Mouse (Mus musculus): ENCODE results near the gene Atxn1. TPM values are rescaled to one million over a fixed set of nuclear protein-coding genes. Genes with fewer than 3 reads are reported as not detected.

Atxn1 gene
- total RNA-seq, 2 experiments from 2014 or later: 117 to 121 TPM

DNA sequence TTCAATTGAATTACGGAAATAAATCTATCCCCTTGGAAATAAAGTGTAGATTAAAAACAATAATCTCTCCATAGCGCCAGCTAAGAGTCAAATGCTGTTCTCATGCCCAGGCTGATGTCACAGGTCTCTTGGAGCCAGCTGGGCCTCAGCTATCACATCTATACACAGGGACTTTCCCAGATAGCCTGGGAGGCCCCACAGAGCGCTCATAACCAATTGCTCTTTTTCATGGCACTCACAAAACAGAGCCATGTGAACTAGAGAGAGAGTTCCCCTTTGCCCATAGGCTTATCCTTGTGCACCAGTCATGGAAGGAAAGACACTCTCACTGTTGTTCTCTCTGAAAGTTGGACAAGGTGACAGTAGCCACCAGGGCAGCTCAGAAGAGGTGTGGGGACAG is 230.3 kb downstream of the Atxn1 start:
- no peak for DNase-seq (ENCODE audit: low spot score in 2 of 2)

DNA sequence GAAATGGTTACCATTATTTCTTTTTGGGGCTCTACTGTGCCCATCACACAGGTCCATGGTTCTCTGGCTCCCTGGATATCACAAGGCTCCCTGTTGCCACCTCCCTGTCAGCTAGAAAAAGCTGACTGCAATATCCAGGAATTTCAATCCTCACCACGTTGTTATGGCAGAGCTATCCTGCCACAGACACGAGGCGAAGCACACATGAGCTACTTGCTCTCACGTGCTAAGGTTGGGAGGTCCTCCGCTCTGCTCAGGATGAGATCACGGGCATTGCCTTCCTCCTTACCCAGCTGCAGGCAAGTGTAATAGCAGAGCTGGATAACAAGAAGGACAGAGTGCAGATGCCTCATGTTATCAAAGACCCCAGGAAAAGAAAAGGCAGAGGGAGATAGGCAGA is 232.2 kb downstream of the Atxn1 start:
- DNase-seq (ENCODE audit: low spot score in 2 of 2): no peak

DNA sequence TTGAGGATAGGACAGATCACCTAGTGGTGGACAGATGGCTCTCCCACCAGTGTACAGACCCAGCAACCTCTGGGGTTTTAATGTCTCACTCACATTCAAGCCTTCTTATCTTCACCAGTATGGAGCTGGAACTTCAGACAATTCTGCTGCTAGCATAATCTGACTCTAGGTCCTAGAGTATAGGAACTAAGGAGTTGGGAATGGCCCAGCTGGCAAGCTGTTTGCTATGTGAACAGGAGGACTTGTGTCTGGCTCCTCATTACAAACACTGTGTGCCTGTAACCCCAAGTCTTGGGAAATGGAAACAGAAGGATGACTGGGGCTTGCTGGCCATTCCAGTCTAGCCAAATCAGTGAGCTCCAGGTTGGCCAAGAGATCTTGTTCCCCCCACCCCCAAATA is 237.9 kb downstream of the Atxn1 start:
- DNase-seq (ENCODE audit: low spot score in 2 of 2): no peak

DNA sequence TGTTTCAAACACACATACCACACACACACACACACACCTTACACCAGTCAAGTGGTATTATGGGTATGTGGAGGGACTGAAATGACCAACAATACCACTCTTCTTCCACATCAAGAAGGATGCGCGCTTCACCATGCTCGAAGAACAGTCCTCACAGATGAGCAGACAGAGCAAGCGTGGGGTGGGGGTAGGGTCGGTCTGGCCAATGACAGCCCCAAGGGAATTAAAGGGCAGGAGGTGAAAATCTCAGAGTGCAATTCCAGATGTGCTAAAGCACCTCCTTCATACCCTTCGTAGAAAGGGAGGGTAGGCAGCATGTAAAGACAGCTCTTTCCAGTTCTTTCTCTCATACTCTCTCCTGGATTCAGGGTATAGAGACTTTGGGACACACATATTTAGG is 238.6 kb downstream of the Atxn1 start:
- no peak for DNase-seq (ENCODE audit: low spot score in 2 of 2)

DNA sequence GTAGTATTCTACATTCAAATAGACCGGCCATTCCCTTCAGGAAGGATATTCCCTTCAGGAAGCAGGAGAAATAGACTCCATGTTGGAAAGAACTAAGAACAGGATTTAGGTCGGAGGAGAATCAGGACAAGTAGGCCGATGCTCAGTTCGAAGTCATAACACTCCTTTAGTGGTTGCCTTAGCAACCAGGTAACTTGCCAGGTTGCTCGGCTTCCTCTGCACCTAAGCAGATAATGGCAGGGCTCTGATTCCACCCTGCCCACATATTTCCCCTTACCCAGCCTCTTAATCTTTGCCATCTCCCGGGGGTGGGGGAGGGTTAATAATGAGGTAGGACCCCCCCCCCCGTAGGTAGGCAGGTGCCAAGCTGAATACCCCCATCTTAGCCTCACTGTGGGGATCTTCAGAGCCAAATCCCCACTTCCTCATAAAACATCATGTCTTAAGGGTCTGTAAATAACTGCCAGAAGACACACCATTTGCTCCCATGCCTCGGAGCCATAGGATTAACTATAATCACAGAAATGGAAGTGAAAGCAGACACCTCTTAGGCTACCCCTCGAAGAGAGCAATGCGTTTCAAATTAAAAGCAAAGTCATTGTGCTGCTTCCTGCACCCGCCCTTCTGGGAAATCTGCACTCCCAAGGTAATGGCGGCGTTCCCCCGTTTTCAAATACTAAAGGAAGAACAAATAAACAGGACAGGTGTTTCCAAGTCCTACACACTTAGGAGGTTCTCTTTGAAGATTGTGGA is 240.1 kb downstream of the Atxn1 start:
- no peak for DNase-seq (ENCODE audit: low spot score in 2 of 2)

DNA sequence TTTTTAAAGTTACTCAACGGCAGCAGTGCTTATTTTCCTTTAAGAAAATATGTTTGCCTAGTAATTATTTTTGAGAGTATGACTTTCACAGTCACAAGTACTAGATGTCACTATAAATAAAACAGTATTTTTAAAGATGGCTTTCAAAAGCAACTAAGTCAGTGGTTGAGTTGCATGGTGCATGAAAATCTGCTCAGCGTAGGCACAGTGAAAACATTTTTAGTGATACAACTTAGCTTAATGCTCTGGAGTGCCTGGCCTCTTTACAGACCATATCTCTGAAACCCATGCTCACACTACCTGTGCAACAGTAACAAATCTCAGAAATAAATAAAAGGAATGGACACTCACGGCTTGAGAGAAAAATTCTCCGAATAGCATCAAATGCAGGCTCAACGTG is 241.9 kb downstream of the Atxn1 start:
- DNase-seq (ENCODE audit: low spot score in 2 of 2): no peak

DNA sequence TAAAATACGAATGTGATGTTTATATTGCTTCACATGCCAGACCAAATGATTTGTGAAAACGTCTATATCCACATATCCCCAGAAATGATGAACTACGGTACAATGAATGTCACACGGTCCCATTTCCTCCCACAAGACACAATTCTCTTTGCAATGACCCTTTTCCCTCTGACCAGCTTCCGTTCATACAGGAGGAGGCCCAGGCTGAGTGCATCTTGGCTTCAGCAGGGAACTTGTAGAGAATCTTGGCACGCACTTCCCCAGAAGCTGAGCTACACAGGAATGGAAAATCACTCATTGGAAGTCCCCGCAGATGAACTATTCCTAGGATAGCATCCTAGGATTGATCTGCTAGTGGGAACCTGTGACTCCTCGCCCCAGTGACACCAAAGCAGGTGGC is 243.2 kb downstream of the Atxn1 start:
- peak in 1 of 2 experiments; percentile 21 for DNase-seq (ENCODE audit: low spot score in 2 of 2)

DNA sequence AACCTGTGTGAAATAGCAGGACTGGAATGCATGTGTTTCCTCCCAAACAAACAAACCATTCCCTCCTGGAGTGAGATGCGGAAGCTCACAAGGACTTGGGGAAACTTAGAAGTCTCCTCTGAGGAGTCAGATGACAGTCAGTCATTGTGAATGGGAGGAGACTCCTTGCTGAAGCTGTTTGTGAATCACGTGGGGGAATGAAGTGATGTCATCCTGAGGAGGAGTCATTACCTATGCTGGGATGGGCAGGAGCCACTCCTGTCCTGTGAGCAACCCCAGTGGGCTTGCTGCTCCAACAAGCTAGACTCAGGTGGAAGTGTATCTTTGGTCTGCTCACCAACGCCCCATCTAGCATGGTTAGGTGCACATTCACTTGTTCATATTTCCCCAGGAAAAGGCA is 246.0 kb downstream of the Atxn1 start:
- no peak for DNase-seq (ENCODE audit: low spot score in 2 of 2)

DNA sequence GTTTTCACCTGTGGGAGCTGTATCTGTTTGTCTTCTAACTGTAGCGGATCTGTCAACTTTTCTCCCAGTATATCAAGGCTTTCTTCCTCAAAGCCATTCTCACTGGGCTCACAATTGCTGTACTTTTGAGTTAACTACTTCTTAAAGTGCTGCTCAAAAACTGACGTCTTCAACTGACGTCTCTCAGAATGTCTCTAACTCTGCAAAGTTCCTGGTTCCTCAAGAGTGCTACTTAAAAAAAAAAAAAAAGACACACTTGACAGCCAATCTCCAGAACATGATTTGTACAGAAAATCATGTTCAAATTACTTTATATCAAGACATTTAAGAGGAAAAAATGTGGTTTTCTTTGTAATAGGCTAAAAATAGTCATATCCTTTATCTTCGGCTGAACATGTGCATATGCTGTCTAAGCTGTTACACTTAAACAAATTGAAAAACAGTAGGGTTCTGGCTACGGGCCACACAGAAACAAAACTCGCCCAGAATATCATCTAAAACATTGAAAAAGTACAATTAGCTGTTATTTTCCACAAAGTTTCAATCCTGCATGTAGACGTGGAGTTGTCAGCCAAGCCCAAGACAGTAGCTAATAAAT is 249.1 kb downstream of the Atxn1 start:
- peak in 1 of 2 experiments; percentile 55 for DNase-seq (ENCODE audit: low spot score in 2 of 2)

DNA sequence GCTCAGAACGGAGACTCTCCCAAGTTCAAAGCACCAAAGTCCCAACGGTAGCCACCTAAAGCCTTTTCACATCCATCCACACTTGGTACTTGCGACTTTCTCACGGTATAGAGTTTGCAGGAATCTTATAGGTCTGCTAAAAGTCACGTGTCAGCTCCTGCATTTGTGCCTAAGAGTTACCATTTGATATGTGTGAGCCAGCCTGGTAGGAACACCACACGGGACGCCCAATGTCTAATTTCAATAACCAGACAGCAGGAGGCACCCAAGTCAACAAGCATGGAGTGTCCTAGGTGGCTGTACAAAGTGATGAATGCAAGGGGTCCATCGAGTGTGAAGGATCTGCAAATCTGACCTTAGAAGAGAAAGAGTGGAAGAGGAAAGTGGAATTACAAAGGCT is 254.8 kb downstream of the Atxn1 start:
- DNase-seq (ENCODE audit: low spot score in 2 of 2): no peak

DNA sequence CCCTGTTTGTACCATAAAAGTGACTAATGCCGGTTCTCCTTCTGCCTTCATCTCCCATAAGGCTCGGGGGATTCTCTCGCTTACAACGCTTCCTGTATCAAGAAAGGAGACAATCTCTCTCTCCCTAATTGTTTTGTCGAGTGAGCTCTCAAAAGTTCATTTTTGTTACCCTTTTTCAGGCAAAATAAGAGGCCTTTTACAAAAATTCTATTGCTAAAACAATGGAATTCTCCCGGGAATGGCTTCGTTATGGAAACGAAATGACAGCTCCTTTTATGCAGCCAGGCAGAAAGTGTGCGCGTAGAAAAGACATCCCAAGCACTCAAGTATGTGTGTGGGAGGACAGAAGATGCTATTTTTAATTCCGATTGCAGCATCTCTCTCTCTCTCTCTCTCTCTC is 255.4 kb downstream of the Atxn1 start:
- peak in 1 of 2 experiments; percentile 41 for DNase-seq (ENCODE audit: low spot score in 2 of 2)

DNA sequence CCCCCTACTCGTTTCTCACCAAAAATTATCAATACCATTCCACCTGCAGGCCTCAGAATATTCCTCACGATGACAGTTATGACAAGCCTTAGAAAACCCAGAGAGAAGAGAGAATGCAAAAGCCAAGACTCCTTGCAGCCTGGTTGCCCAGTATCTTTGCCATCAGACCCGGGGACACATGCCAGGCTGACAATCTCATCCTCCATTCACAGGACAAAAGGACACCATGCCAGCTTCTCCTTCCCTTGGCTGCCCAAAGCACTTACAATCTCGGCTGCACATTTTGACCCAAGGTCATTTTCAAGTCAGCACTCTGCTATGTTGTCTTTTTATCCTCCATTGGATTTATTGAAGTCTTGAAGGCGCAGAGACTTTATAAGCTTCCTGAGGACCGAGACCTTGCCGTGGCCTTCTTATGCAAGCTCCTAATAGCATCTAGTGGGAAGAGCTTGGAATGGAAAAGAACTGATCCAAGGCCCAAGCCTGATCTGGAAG is 263.5 kb downstream of the Atxn1 start:
- no peak for DNase-seq (ENCODE audit: low spot score in 2 of 2)

DNA sequence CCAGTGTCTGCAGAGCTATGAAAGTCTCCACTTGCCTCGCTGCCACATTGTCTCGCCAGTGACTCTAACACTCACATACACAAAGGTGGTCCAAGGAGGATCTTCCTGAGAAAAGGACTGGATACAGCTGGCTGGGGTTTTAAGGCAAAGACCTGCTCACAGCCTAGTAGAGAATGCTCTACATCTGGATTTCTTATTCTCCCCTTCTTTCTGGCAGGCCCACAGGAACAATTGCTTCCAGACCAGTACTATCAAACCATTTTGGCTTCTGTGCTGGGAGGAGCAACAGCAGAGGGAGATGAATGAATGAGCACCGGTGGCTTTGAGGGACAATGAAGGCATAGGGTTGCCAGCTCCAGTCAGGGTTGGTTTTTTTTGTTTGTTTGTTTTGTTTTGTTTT is 265.8 kb downstream of the Atxn1 start:
- no peak for DNase-seq (ENCODE audit: low spot score in 2 of 2)

DNA sequence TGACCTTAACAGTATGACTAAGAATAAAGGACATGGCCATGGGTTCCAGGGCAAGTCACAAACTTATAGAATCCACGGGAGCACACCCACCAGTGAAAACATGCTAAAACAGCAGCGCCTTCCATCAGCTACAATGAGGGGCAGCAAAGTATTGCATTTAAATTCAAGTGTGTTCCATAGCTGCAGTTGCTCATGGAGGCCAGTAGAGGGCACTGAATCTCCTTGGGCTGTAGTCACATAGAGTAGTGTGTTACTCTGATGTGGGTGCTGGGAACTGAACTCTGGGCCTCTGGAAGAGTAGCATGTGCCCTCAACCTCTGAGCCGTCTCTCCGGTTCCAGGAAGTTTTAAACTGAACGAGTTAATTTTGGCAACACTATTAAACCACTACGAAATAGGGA is 268.8 kb downstream of the Atxn1 start:
- DNase-seq (ENCODE audit: low spot score in 2 of 2): no peak

DNA sequence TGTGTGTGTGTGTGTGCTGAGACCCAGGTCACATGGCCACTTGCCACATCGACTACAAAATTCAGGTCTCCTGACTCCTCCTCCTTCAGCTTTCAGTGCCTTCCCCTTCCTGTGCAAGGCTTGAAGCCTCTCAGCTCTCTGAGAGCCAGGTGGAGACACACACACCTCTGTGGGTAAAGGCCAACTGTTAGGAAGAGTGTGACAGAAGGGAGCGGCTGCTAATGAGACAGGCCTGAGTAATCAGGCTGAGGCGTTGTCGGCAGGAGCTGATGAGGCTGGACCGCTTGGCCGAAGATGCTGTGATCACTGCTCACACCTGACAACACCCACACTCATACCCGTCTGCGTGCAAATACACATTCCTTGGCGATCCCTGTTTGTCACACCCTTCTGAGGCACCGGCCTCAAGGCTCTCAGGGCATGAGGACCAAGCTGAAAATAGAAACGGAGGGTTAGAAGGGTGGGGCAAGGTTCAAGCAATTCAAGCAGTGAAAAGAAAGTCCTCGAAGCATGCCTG is 269.8 kb downstream of the Atxn1 start:
- no peak for DNase-seq (ENCODE audit: low spot score in 2 of 2)

DNA sequence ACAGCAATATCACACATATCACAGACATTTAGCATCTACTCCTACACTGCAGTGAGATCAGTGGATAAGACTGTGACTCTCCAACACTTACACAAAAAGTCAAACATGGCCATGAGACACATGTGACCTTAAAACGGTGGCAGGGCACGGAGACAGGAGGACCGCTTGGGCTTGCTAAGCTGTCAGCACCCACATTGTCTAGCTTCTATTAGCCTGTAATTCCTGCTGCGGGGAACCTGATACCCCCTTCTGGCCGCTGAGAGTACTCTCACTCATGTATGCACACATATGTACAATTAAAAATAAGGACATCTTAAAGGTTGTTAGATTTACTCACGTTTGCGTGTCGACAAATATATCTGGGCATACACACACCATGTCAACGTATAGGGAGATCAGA is 270.9 kb downstream of the Atxn1 start:
- no peak for DNase-seq (ENCODE audit: low spot score in 2 of 2)

DNA sequence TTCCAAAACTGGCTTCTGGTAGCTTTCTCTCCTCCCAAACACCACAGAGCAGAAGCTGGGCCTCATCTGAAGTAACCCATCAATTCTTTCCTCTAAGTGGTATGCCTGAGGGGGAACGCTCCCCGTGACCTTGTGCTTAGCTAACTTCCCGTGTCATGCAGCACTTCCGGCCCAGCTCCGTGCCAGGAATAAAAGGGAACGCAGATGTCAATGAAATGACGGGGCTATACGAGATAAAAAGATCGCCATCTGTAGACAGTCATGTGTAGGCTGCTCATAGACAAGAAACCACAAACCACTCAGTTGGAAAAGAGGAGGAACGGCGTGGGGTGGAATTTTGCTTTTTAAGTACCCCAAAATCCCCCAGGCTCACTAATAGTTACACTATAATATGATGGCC is 271.3 kb downstream of the Atxn1 start:
- peak; percentile 19 to 65 for DNase-seq (ENCODE audit: low spot score in 2 of 2)

DNA sequence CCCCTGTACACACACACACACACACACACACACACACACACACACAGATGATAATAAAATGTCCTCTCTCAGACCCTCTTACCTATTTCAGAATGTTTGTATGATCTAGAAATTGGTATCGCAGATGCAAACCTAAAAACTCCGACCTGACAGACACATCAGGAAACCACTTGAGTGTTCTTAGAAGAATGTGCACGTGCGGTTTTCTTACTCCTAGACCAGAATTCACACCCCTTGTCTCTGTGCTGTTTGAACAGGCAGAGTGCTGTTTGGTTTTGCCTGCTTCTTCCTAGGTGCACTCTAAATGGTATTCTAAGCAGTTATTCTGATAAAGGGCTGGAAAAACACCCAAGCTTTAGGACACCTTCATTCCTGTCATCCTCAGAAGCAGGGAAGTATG is 271.7 kb downstream of the Atxn1 start:
- no peak for DNase-seq (ENCODE audit: low spot score in 2 of 2)

DNA sequence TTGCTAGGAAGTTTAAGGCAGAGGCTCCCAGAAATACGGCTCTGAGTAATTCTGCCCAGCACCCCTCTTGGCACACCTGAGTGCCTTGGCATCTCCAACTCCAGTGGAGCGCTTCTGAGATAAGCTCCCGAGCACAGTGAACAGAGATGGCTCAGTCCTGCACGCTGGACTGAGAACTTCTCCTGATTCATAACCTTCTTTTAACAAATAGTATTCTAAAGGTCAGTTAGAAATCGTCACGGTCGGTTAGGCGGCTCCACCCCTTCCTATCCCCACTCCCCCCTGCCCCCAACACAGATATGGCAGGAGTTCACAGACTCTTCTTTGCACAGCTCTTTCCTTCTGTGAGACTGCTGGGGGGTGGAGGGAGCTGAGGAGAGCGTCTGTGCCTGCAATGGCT is 272.4 kb downstream of the Atxn1 start:
- no peak for DNase-seq (ENCODE audit: low spot score in 2 of 2)

DNA sequence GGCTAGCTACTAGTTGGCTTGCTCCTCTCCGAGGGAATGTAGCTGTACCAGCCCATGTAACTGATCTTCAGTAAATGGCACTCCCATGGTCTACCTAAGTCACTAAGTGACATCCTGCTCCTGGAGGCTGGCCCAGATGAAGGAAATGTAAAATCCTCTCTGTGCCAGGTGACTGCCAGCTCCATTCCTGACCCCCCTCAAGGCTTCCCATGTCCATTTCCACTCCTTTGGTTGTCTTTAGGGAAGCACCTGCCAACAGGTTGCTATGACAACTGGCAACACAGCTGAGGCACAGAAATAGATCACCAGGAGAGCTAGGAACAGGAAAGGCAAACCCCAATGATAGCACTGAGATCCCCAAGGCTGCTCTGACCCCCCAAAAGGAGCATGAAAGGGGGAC is 274.4 kb downstream of the Atxn1 start:
- peak in 1 of 2 experiments; percentile 29 for DNase-seq (ENCODE audit: low spot score in 2 of 2)

DNA sequence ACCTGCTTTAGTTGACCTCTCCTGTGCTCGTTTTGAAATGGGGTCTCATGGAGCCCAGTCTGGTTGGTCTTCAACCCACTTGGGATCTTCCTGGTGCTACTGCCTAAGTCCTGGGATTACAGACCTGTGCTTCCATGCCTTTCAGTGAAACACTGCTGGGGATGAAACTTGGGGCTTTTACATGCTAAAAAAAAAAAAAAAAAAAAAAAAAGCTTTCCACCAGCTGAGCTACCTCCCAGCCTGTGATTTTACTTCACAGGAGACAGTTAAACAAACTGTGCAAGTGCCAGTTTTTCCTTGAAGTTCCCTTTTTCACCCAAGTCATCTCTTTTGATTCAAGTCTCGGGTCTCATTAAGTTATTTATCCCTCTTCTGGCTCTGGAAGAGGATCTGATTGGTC is 275.9 kb downstream of the Atxn1 start:
- DNase-seq (ENCODE audit: low spot score in 2 of 2): no peak

DNA sequence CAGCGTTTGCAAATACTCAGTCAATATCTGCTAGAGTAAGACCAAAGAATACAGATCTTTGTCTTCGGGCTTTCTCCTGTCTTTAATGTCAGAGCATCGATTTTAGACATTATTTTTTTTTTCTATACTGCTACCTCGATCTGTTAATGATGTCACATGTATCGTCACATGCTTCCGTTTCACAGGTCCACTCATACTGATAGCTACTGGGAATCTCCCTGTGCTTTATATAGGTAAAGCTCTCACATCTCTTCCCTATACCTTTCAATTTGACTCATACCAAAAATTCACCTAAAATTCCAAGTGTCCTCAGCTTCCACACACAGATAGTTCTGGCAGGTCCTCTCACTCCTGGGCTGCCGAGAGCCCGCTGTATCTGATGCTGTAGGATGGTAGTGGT is 277.2 kb downstream of the Atxn1 start:
- DNase-seq (ENCODE audit: low spot score in 2 of 2): no peak

DNA sequence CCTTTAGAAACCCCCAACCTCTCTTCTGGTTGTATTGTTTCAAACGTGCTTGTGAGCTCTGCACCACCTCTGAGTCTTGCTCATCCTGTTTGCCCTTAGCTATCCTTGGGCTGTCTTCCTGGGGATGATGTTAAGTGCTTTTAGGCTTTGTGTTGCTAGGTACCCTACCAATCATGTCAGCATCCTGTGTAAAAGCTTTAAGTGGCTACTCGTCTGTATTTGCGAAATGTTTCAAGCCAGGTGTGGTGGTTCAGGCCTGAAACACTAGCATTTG is 278.6 kb downstream of the Atxn1 start:
- DNase-seq (ENCODE audit: low spot score in 2 of 2): no peak

Data from layer of hippocampus, adult 18-20 months (tissue).